ENCODE assay signal across 22 mouse cellular contexts in the genomic region with DNA sequence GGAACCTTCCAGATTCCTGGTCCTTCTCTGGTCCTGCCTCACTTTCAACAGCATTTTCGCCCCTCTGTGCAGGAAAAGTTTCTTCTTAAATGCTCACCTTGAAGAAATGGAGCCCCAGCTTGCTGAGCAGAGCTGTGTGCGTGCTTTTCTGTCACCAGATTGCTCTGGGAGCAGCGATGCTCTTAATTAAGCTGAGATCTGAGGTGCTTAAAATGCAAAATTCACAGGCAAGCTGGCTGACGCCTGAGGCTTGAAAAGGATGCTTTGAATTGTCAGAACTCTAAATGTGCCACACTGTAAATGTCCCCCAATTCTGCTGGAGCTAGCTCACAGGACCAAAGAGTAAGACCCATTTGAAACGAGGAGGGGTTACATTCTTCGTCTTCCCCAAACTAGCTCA.
A peak's percentile ranks its signal among the peaks of the same experiment; 100 is the strongest.
DNase-seq lines count a peak whose midpoint lies in the region; ATAC-seq and TF ChIP-seq lines count a peak whose summit lies in the region.
"Had no signal": no experiment of that assay in that cellular context is flagged by ENCODE, and none has a peak within 500 bp of the region (broad histone marks: within the 10 kb centered on the region; RNA-seq: fewer than 3 reads in every experiment).

No protein-coding gene starts in this region.

- ATAC-seq in hindbrain, postnatal 0 days: no peak
- ATAC-seq: intestine, embryonic 15.5 days; liver, embryonic 12.5 days had no signal

- H3K9ac ChIP-seq in hindbrain, postnatal 0 days (replicated peaks; ENCODE audit: low read length): no peak overlapping the region
- H3K9ac ChIP-seq: heart, embryonic 12.5 days; hindbrain, embryonic 13.5 days; intestine, embryonic 15.5 days; kidney, embryonic 15.5 days; limb, embryonic 12.5 days; liver, embryonic 12.5 days had no signal

- no peak for TF ChIP-seq CTCF in hindbrain, postnatal 0 days (IDR thresholded peaks at IDR 0.05; ENCODE audit: low read depth)

- H3K27me3 ChIP-seq in hindbrain, postnatal 0 days (ENCODE audit: insufficient read depth, low read length): no peaks in the 10 kb centered on the region
- H3K27me3 ChIP-seq in hindbrain, embryonic 10.5 days (ENCODE audit: insufficient read depth, poor library complexity, severe bottlenecking): no peaks in the 10 kb centered on the region
- H3K27me3 ChIP-seq: heart, embryonic 12.5 days; hindbrain, embryonic 13.5 days; intestine, embryonic 15.5 days; kidney, embryonic 15.5 days; limb, embryonic 12.5 days; liver, embryonic 12.5 days; megakaryocyte, embryonic 14.5 days had no signal

- H3K4me2 ChIP-seq in hindbrain, postnatal 0 days (ENCODE audit: low read depth, low read length): no peak overlapping the region
- H3K4me2 ChIP-seq: heart, embryonic 12.5 days; hindbrain, embryonic 13.5 days; intestine, embryonic 15.5 days; kidney, embryonic 15.5 days; limb, embryonic 12.5 days; liver, embryonic 12.5 days had no signal

- WGBS in hindbrain, postnatal 0 days: 64% methylated on average over 6 of the region's 6 CpGs
- 76% methylated on average over 6 of the region's 6 CpGs for WGBS in hindbrain, embryonic 10.5 days

- no peaks in the 10 kb centered on the region for H3K36me3 ChIP-seq in hindbrain, postnatal 0 days (ENCODE audit: insufficient read depth, low read length)
- H3K36me3 ChIP-seq in hindbrain, embryonic 10.5 days: no peaks in the 10 kb centered on the region
- H3K36me3 ChIP-seq: heart, embryonic 12.5 days; hindbrain, embryonic 13.5 days; intestine, embryonic 15.5 days; kidney, embryonic 15.5 days; limb, embryonic 12.5 days; liver, embryonic 12.5 days had no signal

- peak; percentile 42 for DNase-seq in hindbrain, postnatal 0 days (ENCODE audit: low spot score)
- no peak for DNase-seq in hindbrain, embryonic 10.5 days (ENCODE audit: low spot score)
- peak; percentile 20 for DNase-seq in right cerebral cortex, adult 18-20 months
- no peak for DNase-seq in right cerebral cortex, postnatal 25 days
- DNase-seq in right cerebral cortex, adult 2 months (ENCODE audit: low spot score in 2 of 2): peak; percentile 11 to 22
- DNase-seq in embryo, embryonic 9.5 days (ENCODE audit: extremely low spot score): no peak
- DNase-seq in embryo, embryonic 11 days: no peak
- DNase-seq: B cell, adult 2 months; cerebellum, postnatal 10 days; gastrocnemius, postnatal 10 days; heart, adult 11 months; heart, postnatal 14 days; lung, adult 2 months; spleen, adult 18-20 months; thymus, adult 18-20 months had no signal

- no peaks in the 10 kb centered on the region for H3K9me3 ChIP-seq in hindbrain, postnatal 0 days (ENCODE audit: low read length)
- H3K9me3 ChIP-seq in hindbrain, embryonic 10.5 days: no peaks in the 10 kb centered on the region
- H3K9me3 ChIP-seq: heart, embryonic 12.5 days; hindbrain, embryonic 13.5 days; intestine, embryonic 15.5 days; kidney, embryonic 15.5 days; limb, embryonic 12.5 days; liver, embryonic 12.5 days had no signal

- no peak overlapping the region for H3K27ac ChIP-seq in hindbrain, postnatal 0 days
- no peak overlapping the region for H3K27ac ChIP-seq in hindbrain, embryonic 10.5 days
- H3K27ac ChIP-seq: hindbrain, embryonic 13.5 days; intestine, embryonic 15.5 days; kidney, embryonic 15.5 days; limb, embryonic 12.5 days; liver, embryonic 12.5 days had no signal

- H3K4me3 ChIP-seq in hindbrain, postnatal 0 days (ENCODE audit: low read length): no peak overlapping the region
- no peak overlapping the region for H3K4me3 ChIP-seq in hindbrain, embryonic 10.5 days
- H3K4me3 ChIP-seq: heart, embryonic 12.5 days; hindbrain, embryonic 13.5 days; intestine, embryonic 15.5 days; kidney, embryonic 15.5 days; limb, embryonic 12.5 days; liver, embryonic 12.5 days; megakaryocyte, embryonic 14.5 days had no signal

- H3K4me1 ChIP-seq in hindbrain, postnatal 0 days (ENCODE audit: insufficient read depth, low read length): no peaks in the 10 kb centered on the region
- H3K4me1 ChIP-seq in hindbrain, embryonic 10.5 days (replicated peaks): no peaks in the 10 kb centered on the region
- H3K4me1 ChIP-seq: heart, embryonic 12.5 days; hindbrain, embryonic 13.5 days; intestine, embryonic 15.5 days; kidney, embryonic 15.5 days; limb, embryonic 12.5 days; liver, embryonic 12.5 days; megakaryocyte, embryonic 14.5 days had no signal

Comparison
In these comparisons a context has a peak if more than half of its experiments do, and no peak if none do; other contexts are left out.
1. DNase-seq: peak in hindbrain, postnatal 0 days (single experiment), right cerebral cortex, adult 18-20 months (single experiment) and right cerebral cortex, adult 2 months (2 of 2); none in hindbrain, embryonic 10.5 days (single experiment), right cerebral cortex, postnatal 25 days (single experiment), embryo, embryonic 9.5 days (single experiment) and embryo, embryonic 11 days (single experiment).